Mouse (Mus musculus): ENCODE results near the gene Trim2.

DNA sequence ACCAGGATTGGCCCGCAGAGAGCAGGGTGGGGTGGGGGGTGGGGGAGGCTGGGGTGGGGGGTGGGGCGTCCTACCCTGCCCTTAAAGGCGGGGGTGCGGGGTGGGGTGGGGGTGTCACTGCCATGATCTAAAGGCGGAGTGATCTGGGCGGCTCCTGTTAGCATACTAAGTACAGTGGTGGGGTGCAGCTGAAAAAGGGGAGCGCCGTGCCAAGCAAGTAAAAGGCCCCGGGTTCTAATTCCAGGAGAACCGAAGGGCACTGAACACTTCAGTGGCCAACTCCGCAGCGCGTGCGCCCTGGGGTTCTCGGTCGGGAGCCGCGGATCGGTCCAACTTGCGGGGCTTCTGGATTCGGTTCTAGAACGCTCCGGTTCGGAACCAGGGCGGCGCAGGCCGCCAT is 151.5 kb downstream of the Trim2 start:
- TF ChIP-seq CTCF (IDR thresholded peaks at IDR 0.05; ENCODE audit: control insufficient read depth, insufficient read depth, insufficient replicate concordance, low read depth, low read length) (no peak), POLR2A (IDR thresholded peaks at IDR 0.05; ENCODE audit: control insufficient read depth, low read depth, low read length) (no peak)

All from testis, adult 2 months (tissue).